Mouse (Mus musculus) Muller cell, postnatal 12 days (primary cell): ENCODE measurements at regions not wholly inside any gene's neighbourhood (a gene's known extent, or its start where the extent isn't known, plus 50 kb on each side); places are given as distances from the start of the nearest gene placed in this dataset.
A peak's percentile ranks its signal among the peaks of the same experiment; 100 is the strongest.

Experiments
- DNase-seq: peaks from one replicate; pipeline ENCODE4 v3.0.0-alpha.2; 2015; ENCODE audit errors: inconsistent ontology term

GRCm38 (mm10) chr6:75683935-75684334 lies 813.6 kb downstream of the Gm9008 start:
- DNase-seq: no peak

DNA sequence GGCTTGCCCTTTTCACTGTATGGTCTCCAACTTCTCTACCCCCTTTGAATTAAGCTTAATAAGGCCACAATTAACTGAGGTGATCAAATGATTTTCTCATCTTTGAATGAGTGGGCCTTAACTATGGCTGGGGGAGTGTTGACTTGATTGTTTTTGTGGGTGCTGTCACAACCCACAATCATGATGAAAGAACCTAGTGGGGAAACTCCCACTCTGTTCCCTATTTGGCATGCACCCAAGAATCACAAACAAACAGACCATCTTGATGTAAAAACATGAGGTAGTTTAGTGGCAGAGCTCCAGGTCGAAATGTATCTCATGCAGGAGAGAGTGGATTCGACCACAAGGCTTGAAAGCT lies 853.2 kb downstream of the Gm9008 start:
- no peak for DNase-seq

DNA sequence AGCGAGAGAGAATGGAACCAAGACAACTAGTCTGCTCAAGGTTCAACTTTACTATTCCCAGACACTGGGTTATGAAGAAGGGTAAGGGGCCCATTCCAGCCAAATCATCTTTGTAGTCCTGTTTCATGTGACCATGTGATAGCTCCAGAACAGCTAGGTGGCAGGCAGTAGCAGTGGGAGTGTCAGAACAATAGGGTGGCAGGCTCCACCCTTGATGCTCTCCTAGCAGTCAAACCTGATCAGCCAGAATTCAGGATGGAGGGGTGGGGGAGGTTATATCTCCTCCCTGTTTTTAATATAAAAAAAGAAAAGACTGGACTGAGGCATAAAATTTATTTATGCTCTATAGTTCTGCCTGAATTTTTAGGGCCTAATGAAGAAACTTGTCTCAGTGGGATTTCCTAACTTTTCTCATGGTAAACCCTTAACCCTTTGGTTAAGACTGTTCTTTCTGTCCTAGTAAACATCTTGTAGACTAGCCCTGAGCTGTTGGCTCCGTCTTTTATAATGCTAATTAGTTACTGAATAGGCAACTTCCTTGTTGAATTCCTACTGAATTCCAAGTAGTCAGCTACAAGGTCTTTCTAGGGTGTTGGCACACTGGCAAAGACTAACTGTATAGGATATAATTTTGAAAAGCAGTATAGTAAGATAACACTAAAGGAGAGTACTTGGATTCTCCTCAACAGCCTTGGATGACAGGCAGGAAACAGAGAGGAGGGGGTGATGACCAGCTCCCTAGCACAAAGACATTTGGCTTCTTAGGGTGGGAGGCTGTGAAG lies 853.8 kb downstream of the Gm9008 start:
- DNase-seq: no peak

DNA sequence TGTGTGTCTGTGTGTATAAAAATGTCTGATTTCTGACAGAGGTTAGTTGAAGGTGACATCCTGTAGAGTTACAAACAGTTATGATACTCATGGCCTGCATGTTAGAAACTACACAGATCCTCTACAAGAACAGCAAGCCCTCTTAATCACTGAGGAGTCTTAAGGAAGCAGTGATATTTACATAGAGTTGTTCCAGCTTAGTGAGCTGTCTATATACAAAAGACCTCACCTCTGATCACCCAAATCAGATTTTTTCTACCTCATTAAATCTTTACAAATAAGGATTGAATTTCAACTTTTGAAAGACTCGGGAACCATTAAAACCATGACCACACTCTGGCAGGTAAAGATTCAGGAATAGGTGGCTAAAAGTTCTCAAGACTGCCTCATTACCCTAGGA lies 861.5 kb downstream of the Gm9008 start:
- no peak for DNase-seq

GRCm38 (mm10) chr6:75602536-75603279 lies 894.9 kb downstream of the Gm9008 start:
- DNase-seq: peak; percentile 48

- peak; percentile 34 for DNase-seq
These were observed 939.2 kb downstream of the Gm9008 start for GRCm38 (mm10) chr6:75558431-75558830.

DNA sequence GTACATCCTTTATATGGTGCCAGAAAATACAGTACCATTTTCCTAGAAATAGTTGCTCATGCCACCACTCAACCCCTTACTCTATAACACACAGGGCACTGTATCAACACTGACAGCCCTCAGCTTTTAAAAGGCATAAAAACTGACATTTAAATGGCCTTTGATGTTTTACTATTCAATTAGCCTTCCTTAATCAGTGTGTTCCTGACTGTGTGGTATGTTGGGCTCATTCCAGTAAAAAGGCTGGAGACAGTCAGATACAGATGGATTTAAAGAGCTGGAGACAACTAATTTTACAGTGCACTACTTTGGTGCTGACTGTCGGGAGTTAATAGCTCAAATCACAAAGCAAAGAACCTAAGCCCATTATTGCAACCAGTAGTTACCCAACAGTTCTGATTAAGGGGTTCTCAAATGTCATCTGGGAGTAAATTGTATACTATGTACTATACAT lies 955.3 kb downstream of the Gm9008 start:
- DNase-seq: no peak

DNA sequence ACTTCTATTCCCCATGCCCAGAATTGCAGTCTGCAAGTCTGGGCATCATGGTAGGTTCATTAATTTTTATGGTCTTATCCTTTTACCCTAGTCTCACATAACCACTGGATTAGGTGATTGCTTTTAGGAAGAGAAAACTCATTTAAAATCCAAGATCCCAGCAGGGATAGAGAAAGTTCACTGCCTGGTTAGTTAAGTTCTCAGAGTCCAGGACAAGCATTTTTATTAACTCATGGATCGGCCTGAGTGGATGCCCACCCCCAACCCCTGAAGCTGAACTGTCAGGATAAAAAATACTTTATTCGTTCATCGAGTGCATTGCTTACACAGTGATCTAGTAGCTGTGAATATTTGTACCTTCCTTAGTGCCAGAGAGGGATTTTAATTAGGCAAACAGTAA lies 957.9 kb downstream of the Gm9008 start:
- no peak for DNase-seq
